Mouse (Mus musculus): ENCODE results near the gene Gucy1b1.

Gene Gucy1b1

GRCm38 (mm10) chr3:82074201-82074851, at the start of gene Gucy1b1:
Gene Gucy1b1, minus strand, starts transcription at chr3:82074689.
- peak; percentile 86 to 91 for DNase-seq (ENCODE audit: low spot score in 2 of 2)

- no peak for DNase-seq (ENCODE audit: low spot score in 2 of 2)
These were observed 44.4 kb upstream of the Gucy1b1 start for GRCm38 (mm10) chr3:82118916-82119315.

GRCm38 (mm10) chr3:82112439-82112838, 38.0 kb upstream of the Gucy1b1 start:
- DNase-seq (ENCODE audit: low spot score in 2 of 2): no peak

- no peak for DNase-seq (ENCODE audit: low spot score in 2 of 2)
These were observed 37.5 kb upstream of the Gucy1b1 start for GRCm38 (mm10) chr3:82111986-82112385.

- DNase-seq (ENCODE audit: low spot score in 2 of 2): no peak
These were observed 34.5 kb upstream of the Gucy1b1 start for GRCm38 (mm10) chr3:82108951-82109350.

GRCm38 (mm10) chr3:82104229-82104628, 29.7 kb upstream of the Gucy1b1 start:
- DNase-seq (ENCODE audit: low spot score in 2 of 2): no peak

GRCm38 (mm10) chr3:82099127-82099526, 24.6 kb upstream of the Gucy1b1 start:
- no peak for DNase-seq (ENCODE audit: low spot score in 2 of 2)

GRCm38 (mm10) chr3:82096801-82097200, 22.3 kb upstream of the Gucy1b1 start:
- no peak for DNase-seq (ENCODE audit: low spot score in 2 of 2)

- peak; percentile 42 to 70 for DNase-seq (ENCODE audit: low spot score in 2 of 2)
These were observed 728 bp downstream of the Gucy1b1 start for GRCm38 (mm10) chr3:82073741-82074181.

GRCm38 (mm10) chr3:82067830-82068229, 6.7 kb downstream of the Gucy1b1 start:
- no peak for DNase-seq (ENCODE audit: low spot score in 2 of 2)

GRCm38 (mm10) chr3:82061402-82062180, 12.9 kb downstream of the Gucy1b1 start:
- no peak for DNase-seq (ENCODE audit: low spot score in 2 of 2)

GRCm38 (mm10) chr3:82057201-82057600, 17.3 kb downstream of the Gucy1b1 start:
- no peak for DNase-seq (ENCODE audit: low spot score in 2 of 2)

GRCm38 (mm10) chr3:82054283-82054974, 20.1 kb downstream of the Gucy1b1 start:
- DNase-seq (ENCODE audit: low spot score in 2 of 2): no peak

GRCm38 (mm10) chr3:82052029-82052428, 22.5 kb downstream of the Gucy1b1 start:
- no peak for DNase-seq (ENCODE audit: low spot score in 2 of 2)

GRCm38 (mm10) chr3:82051468-82051867, 23.0 kb downstream of the Gucy1b1 start:
- DNase-seq (ENCODE audit: low spot score in 2 of 2): no peak

GRCm38 (mm10) chr3:82048681-82049080, 25.8 kb downstream of the Gucy1b1 start:
- DNase-seq (ENCODE audit: low spot score in 2 of 2): no peak

- no peak for DNase-seq (ENCODE audit: low spot score in 2 of 2)
These were observed 26.4 kb downstream of the Gucy1b1 start for GRCm38 (mm10) chr3:82048078-82048477.

GRCm38 (mm10) chr3:82047100-82047753, 27.3 kb downstream of the Gucy1b1 start:
- no peak for DNase-seq (ENCODE audit: low spot score in 2 of 2)

GRCm38 (mm10) chr3:82046087-82046486, 28.4 kb downstream of the Gucy1b1 start:
- no peak for DNase-seq (ENCODE audit: low spot score in 2 of 2)

- DNase-seq (ENCODE audit: low spot score in 2 of 2): no peak
These were observed 29.6 kb downstream of the Gucy1b1 start for GRCm38 (mm10) chr3:82044902-82045301.

GRCm38 (mm10) chr3:82043676-82044075, 30.8 kb downstream of the Gucy1b1 start:
- DNase-seq (ENCODE audit: low spot score in 2 of 2): no peak

All from left cerebral cortex, adult 9 months (tissue).